Mouse (Mus musculus) kidney, embryonic 15.5 days (tissue): ENCODE results near the gene Ddx18. TPM values are rescaled to one million over a fixed set of nuclear protein-coding genes. Genes with fewer than 3 reads are reported as not detected.

Source experiments
- ATAC-seq: fragments of 200-750 bp; cut with Nextera tagmentation; replicated peaks from 2 replicates; pipeline ENCODE4 v1.8.0; 2017; ENCODE audit warnings: moderate TSS enrichment; ENCODE audit not compliant: low FRiP score
- H3K27ac ChIP-seq: fragments of 300-500 bp; sonication (generic); 2 replicates; pipeline ENCODE4 v1.5.1; 2015; ENCODE audit warnings: mild to moderate bottlenecking, inconsistent platforms
- H3K27me3 ChIP-seq: fragments of 300-500 bp; sonication (generic); 2 replicates; pipeline ENCODE4 v1.6.1; 2015; ENCODE audit warnings: inconsistent platforms
- H3K36me3 ChIP-seq: fragments of 300-500 bp; sonication (generic); 2 replicates; pipeline ENCODE4 v1.6.1; 2015; ENCODE audit warnings: inconsistent platforms
- H3K4me1 ChIP-seq: fragments of 300-500 bp; sonication (generic); 2 replicates; pipeline ENCODE4 v1.6.1; 2015; ENCODE audit warnings: inconsistent platforms
- H3K4me2 ChIP-seq: fragments of 300-500 bp; sonication (generic); 2 replicates; pipeline ENCODE4 v1.6.1; 2015; ENCODE audit warnings: moderate library complexity, mild to moderate bottlenecking, inconsistent platforms
- H3K4me3 ChIP-seq: fragments of 300-500 bp; sonication (generic); replicated peaks from 2 replicates; pipeline ENCODE4 v1.5.1; 2015; ENCODE audit warnings: mild to moderate bottlenecking, inconsistent platforms
- H3K9ac ChIP-seq: fragments of 300-500 bp; sonication (generic); 2 replicates; pipeline ENCODE4 v1.6.1; 2015; ENCODE audit warnings: mild to moderate bottlenecking, inconsistent platforms
- H3K9me3 ChIP-seq: fragments of 300-500 bp; sonication (generic); replicated peaks from 2 replicates; pipeline ENCODE4 v1.6.1; 2016; ENCODE audit warnings: inconsistent platforms
- WGBS: fragments of 180-500 bp; shearing (Covaris S2); methylation state at CpG from one replicate; pipeline ENCODE4 v1.1.7; 2015; ENCODE audit warnings: mixed read lengths; 5-methylcytosine and 5-hydroxymethylcytosine counted together
- polyA plus RNA-seq: library from polyadenylated mRNA; unstranded; fragments of >200 nt; fragmentation: Nextera tagmentation; extraction: Ambion mirVana; gene quantifications from 2 replicates; pipeline ENCODE4 v1.2.1, GENCODE M21; 2015

The Ddx18 gene
- polyA plus RNA-seq, 1 experiment from 2014 or later = 76.9 TPM

DNA sequence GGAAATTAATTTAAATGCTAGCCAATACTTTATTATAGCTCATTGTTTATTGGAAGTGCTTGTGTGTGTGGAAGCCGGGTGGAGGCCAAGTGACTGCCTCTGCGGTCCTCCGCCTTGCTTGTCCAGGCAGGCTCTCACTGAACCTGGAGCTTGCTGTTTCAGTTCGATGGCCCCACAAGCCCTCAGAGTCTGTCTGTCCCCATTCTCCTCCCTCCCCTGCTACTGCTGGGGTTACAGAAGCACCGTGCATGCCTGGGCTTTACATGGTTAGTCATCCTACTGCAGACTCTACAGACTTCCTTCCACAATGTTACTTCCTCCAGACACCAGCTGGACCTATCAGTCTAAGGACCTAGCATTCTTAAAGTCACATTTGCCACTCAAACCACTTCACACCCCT is 9.9 kb downstream of the Ddx18 start:
- H3K9me3 ChIP-seq = no peaks in the 10 kb centered on the region
- H3K36me3 ChIP-seq = peaks cover 96% of the 10 kb centered on the region
- WGBS = 92% methylated on average over 5 of the region's 5 CpGs
- H3K27me3 ChIP-seq = no peaks in the 10 kb centered on the region
- no peak overlapping the region for H3K27ac ChIP-seq
- ATAC-seq = no peak
- no peak overlapping the region for H3K4me2 ChIP-seq
- no peaks in the 10 kb centered on the region for H3K4me1 ChIP-seq
- no peak overlapping the region for H3K9ac ChIP-seq
- H3K4me3 ChIP-seq = no peak overlapping the region

DNA sequence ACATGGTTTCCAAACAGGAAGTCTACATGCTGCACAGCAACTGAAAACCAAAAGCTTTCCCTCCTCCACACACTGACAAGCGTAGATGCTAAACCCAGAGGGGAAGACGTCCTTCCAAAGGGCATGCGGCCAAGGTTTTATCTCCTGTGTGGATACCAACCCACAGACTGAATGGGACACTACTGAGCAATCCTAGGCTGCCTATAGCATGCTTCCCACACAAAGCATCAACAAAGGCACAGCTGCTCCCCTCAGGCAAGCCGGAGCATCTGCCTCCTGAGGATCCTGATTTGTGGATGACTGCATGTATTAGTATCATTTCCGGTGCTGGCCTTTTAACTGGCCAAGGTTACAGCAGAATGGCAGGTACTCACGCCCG is 16.3 kb downstream of the Ddx18 start:
- Histone ChIP-seq H3K9ac (no peak overlapping the region), H3K27me3 (no peaks in the 10 kb centered on the region)
- 88% methylated on average over 7 of the region's 7 CpGs for WGBS

DNA sequence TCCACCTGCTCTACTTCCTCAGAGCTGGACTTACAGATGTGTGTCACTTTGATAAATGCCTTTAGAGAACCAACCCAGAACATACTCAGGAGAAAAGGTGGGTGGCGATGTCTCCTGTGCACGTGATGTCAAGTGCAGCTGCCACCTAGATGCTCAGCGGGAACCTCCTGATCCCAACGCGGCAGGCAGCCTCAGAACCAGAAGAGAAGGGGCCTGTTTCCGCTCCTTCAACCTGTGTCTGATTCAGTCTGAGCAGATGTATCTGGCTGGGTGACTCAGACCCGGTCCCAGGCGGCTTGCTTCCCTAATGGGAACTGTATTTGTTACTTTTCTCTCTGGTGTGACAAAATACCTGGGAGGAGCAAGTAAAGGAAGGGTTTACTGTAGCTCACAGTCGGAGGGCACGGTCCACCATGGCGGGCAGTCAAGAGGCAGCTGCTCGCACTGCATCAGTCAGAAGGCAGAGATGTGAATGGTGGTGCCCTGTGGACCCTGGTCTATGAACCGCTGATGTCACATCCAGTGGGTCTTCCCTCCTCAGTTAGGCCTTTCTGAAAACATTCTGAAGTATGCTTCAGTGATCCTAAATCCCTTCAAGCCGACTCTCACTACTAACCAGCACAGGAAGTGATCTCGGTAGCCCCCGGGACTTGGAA is 16.9 kb downstream of the Ddx18 start:
- Histone ChIP-seq H3K4me2 (no peak overlapping the region), H3K9ac (no peak overlapping the region), H3K27me3 (no peaks in the 10 kb centered on the region), H3K36me3 (peaks cover 54% of the 10 kb centered on the region), H3K4me1 (no peaks in the 10 kb centered on the region), H3K27ac (no peak overlapping the region), H3K4me3 (no peak overlapping the region), H3K9me3 (no peaks in the 10 kb centered on the region)
- ATAC-seq = no peak
- 86% methylated on average over 16 of the region's 16 CpGs for WGBS

More for the DNA sequence above, 16.3 kb downstream of the Ddx18 start:
- Histone ChIP-seq H3K36me3 (peaks cover 59% of the 10 kb centered on the region), H3K27ac (no peak overlapping the region), H3K4me2 (no peak overlapping the region), H3K9me3 (no peaks in the 10 kb centered on the region), H3K4me1 (no peaks in the 10 kb centered on the region), H3K4me3 (no peak overlapping the region)
- no peak for ATAC-seq

DNA sequence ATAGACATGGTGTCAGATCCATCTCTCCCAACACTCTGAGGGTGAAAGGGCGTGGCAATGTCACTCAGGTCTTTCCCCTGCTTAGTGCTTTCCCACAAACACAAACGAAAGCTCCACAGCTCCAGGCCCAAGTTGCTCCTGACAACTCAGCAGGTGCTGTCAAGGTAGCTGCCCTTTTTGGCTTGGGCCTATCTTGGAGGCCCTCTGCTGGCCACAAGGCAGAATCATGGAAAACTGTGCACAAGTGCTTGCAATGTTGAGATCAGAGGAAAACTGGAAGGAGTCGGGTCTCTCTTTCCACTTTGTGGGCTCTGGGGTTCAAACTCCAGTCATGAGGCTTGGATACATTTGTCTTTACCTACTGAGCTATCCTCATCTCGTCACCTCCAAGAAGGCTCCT is 18.3 kb downstream of the Ddx18 start:
- Histone ChIP-seq H3K27ac (no peak overlapping the region), H3K9me3 (no peaks in the 10 kb centered on the region), H3K4me3 (no peak overlapping the region), H3K4me2 (no peak overlapping the region), H3K9ac (no peak overlapping the region), H3K36me3 (peaks cover 39% of the 10 kb centered on the region), H3K4me1 (no peaks in the 10 kb centered on the region), H3K27me3 (no peaks in the 10 kb centered on the region)
- 79% methylated on average over 4 of the region's 4 CpGs for WGBS
- ATAC-seq = no peak

DNA sequence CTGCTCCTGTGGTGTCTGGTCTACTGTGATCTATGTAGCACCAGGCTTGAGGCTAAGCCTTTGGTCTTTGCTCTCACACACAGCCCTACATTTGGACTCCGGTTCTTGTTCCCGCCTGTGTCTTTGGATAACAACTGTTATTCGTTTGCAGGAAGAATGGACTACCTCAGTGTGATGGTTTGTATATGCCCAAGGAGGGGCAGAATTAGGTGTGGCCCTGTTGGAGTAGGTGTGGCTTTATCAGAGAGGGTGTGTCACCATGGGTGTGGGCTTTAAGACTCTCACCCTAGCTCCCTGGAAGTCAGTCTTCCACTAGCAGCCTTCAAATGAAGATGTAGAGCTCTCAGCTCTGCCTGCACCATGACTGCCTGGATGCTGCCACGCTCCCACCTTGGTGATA is 19.1 kb downstream of the Ddx18 start:
- Histone ChIP-seq H3K9ac (no peak overlapping the region), H3K4me2 (no peak overlapping the region), H3K27ac (no peak overlapping the region), H3K27me3 (no peaks in the 10 kb centered on the region), H3K4me1 (no peaks in the 10 kb centered on the region), H3K9me3 (no peaks in the 10 kb centered on the region), H3K4me3 (no peak overlapping the region), H3K36me3 (peaks cover 34% of the 10 kb centered on the region)
- ATAC-seq = 0 out of 2 replicates have a peak, but pooled peaks have one; percentile 15
- 85% methylated on average over 4 of the region's 4 CpGs for WGBS

DNA sequence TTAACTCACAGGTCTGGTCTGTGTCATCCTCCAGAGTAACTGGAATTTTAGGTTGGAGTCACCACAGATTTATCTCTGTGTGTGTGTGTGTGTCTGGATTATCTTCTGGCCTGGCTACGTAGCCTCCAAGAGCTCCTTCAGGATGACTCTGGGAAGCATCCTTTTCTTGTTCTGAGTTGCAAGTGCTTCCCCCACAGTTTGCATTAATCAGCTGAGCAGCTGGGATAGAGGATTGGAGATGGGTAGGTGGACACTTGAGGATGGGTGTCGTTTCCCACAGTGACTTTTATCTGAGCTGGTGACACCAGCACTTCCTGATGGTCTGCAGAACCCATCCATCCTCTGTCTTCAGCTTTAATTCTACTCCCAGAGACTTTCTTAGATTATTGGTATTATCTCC is 20.9 kb downstream of the Ddx18 start:
- Histone ChIP-seq H3K4me3 (no peak overlapping the region), H3K27ac (no peak overlapping the region), H3K36me3 (peaks cover 16% of the 10 kb centered on the region), H3K27me3 (no peaks in the 10 kb centered on the region), H3K4me2 (no peak overlapping the region), H3K4me1 (no peaks in the 10 kb centered on the region), H3K9ac (no peak overlapping the region), H3K9me3 (no peaks in the 10 kb centered on the region)
- WGBS = 82% methylated on average over 2 of the region's 2 CpGs
- ATAC-seq = no peak

DNA sequence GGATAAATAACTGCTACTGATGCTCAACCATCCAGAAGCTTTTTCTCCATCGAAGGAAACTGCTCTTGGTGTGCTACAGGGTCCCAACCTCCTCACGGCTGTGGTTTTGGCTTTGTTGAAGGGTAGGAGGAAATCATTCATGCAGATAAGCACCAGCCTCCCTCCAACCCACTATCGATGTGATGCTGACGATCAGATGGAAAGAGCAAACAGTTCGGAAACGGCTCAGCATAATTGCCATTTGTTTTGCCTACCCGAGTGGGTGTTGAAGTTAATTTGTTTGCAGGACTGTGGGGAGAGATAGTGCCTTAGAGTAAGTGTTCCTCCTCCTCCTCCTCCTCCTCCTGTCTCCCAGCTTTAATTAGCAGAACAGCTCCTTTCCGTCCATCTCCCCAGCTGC is 27.4 kb downstream of the Ddx18 start:
- H3K4me2 ChIP-seq = no peak overlapping the region
- H3K27me3 ChIP-seq = no peaks in the 10 kb centered on the region
- no peak overlapping the region for H3K4me3 ChIP-seq
- H3K9ac ChIP-seq = no peak overlapping the region
- WGBS = 60% methylated on average over 8 of the region's 8 CpGs
- no peaks in the 10 kb centered on the region for H3K4me1 ChIP-seq
- no peaks in the 10 kb centered on the region for H3K36me3 ChIP-seq
- H3K27ac ChIP-seq = no peak overlapping the region
- no peaks in the 10 kb centered on the region for H3K9me3 ChIP-seq
- ATAC-seq = no peak

DNA sequence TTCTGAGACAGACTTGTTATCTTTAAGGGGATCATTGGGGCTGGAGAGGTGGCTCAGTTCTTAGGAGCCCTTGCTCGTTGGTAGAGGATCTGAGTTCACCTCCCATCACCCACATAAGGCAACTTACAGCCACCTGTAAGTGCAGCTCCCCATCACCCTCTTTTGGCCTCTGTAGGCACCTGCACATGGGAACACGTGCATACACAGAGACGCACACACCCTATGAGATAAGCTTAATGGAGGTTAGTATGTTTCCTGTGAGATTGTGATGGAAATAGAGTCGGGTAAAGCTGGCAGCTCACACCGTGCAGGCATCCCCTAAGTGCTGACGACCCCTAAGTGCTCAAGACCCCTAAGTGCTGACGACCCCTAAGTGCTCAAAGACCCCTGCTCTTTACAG is 36.4 kb downstream of the Ddx18 start:
- no peak overlapping the region for H3K4me3 ChIP-seq
- H3K9ac ChIP-seq = no peak overlapping the region
- 69% methylated on average over 7 of the region's 7 CpGs for WGBS
- H3K9me3 ChIP-seq = no peaks in the 10 kb centered on the region
- H3K4me1 ChIP-seq = peaks cover 17% of the 10 kb centered on the region
- no peak for ATAC-seq
- H3K27me3 ChIP-seq = peaks cover 28% of the 10 kb centered on the region
- H3K36me3 ChIP-seq = no peaks in the 10 kb centered on the region
- no peak overlapping the region for H3K4me2 ChIP-seq
- no peak overlapping the region for H3K27ac ChIP-seq

DNA sequence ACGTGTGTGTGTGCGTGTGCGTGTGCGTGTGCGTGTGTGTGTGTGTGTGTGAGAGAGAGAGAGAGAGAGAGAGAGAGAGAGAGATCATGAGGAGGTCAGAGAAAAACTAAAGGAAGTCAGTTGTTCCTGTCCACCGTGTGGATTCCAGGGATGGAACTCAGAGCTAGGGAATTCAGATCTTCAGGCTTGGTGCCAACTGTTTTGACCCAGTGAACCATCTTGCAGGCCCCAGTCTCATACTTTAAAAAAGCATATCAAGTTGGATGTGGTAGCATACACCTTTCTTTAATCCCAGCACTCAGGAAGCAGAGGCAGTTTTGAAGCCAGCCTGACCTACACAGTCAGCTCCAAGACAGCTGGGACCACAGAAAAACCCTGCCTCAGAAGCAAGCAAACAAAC is 38.5 kb downstream of the Ddx18 start:
- 85% methylated on average over 6 of the region's 6 CpGs for WGBS
- Histone ChIP-seq H3K9me3 (no peaks in the 10 kb centered on the region), H3K27me3 (peaks cover 32% of the 10 kb centered on the region), H3K9ac (no peak overlapping the region), H3K4me1 (peaks cover 17% of the 10 kb centered on the region), H3K4me3 (no peak overlapping the region), H3K36me3 (no peaks in the 10 kb centered on the region), H3K4me2 (no peak overlapping the region), H3K27ac (no peak overlapping the region)
- no peak for ATAC-seq

DNA sequence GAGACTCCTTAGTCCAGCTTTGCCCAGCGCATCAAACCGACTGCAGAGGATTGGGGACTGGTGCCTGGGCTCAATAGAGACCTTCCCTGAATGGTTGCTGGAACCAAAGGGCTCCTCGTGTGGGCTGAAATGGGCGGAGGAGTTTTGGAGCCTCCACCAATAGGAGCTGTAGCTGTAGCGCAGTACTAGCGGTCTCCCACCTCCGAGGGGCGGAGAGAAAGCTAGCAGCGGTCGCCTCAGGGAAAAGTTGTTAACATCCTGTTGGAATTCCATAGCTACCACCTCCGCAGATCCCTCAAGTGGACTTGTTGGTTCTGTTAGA is 39.4 kb downstream of the Ddx18 start, which contains the start of gene Htr5b:
Gene Htr5b, minus strand, starts transcription at position 67 of the 322 bp plus-strand sequence.
- Histone ChIP-seq H3K27ac (no peak within 1 kb of the TSS), H3K4me3 (peak within 1 kb of the TSS; percentile 41), H3K27me3 (peaks cover 32% of the 10 kb centered on the region), H3K9me3 (no peaks in the 10 kb centered on the region), H3K9ac (peak within 1 kb of the TSS; percentile 14; the same call in 1 of the 2 replicates), H3K4me2 (peak within 1 kb of the TSS; percentile 76), H3K36me3 (no peaks in the 10 kb centered on the region), H3K4me1 (peaks cover 17% of the 10 kb centered on the region)
- WGBS = 1% methylated on average over 11 of the region's 11 CpGs
- ATAC-seq = peak; percentile 92

DNA sequence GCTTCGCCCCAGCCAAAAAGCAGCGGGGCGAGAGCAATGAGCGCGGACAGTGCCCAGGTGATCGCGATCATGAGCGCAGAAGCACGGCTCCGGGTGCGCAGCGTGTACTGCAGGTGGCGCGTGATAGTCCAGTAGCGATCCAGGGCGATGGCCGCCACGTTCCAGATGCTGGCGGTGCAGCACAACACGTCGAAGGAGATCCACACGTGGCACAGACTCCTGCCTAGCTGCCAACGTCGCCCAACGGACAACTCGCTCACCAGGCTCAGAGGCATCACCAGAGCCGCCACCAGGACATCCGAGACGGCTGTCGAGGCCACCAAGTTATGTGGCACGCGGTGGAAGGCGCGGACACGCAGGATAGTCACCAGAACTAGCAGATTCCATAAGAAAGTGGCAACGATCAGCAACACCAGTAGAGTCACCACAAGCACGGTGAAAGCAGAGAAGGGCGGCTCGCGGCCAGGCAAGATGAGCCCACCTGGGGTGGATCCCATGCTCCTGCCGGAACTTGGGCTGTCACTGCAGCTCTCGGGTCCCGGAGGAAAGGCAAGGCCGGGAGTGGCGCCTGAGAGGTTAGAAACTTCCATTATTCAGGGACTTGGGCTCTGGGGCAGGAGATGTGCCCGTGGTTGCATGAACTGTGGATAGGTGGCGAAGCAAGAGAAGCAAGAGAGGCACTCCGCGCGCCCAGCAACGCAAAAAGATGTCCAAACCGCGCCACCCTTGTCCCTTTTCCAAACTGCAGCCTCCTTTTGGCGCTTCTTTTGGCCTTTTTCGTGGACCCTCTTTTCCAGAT is 40.0 kb downstream of the Ddx18 start:
- Histone ChIP-seq H3K9ac (peak overlapping the region; percentile 14; the same call in 1 of the 2 replicates), H3K27me3 (peaks cover 32% of the 10 kb centered on the region), H3K36me3 (no peaks in the 10 kb centered on the region), H3K4me3 (peak overlapping the region; percentile 41), H3K4me1 (peaks cover 17% of the 10 kb centered on the region), H3K9me3 (no peaks in the 10 kb centered on the region), H3K27ac (no peak overlapping the region), H3K4me2 (peak overlapping the region; percentile 76)
- ATAC-seq = peak; percentile 68
- WGBS = 12% methylated on average over 55 of the region's 55 CpGs

DNA sequence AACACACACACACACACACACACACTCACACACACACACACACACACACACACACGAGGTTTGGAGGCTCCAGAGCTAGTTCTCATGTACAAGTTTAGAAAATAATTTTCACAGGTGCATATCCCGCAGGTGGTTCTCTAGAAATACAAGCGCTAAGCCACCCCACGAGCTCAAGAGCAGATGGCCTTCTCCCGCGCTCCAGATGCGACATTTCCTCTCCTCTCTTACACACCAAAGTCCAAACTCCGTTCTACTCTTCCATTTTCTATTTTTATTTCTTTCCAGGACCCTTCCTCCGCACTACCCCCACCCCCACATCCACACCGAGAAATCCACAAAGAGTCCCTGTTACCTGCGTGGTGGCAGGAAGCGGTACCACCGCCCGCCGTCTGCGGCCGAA is 40.7 kb downstream of the Ddx18 start:
- 55% methylated on average over 17 of the region's 17 CpGs for WGBS
- Histone ChIP-seq H3K4me1 (peaks cover 17% of the 10 kb centered on the region), H3K9me3 (no peaks in the 10 kb centered on the region), H3K4me2 (peak overlapping the region; percentile 76), H3K36me3 (no peaks in the 10 kb centered on the region), H3K9ac (no peak overlapping the region), H3K27ac (no peak overlapping the region), H3K4me3 (peak overlapping the region; percentile 41), H3K27me3 (peaks cover 32% of the 10 kb centered on the region)
- ATAC-seq = no peak
